In genomic region chr1:171460551-171461503, GRCm38 (mm10) we compare ENCODE assay signal across 26 mouse cellular contexts. TPM values are rescaled to one million over a fixed set of nuclear protein-coding genes. Genes with fewer than 3 reads are reported as not detected.
DNase-seq lines count a peak whose midpoint lies in the region; ATAC-seq lines count a peak whose summit lies in the region.
"Had no signal": no experiment of that assay in that cellular context is flagged by ENCODE, and none has a peak within 500 bp of the region (broad histone marks: within the 10 kb centered on the region; RNA-seq: fewer than 3 reads in every experiment).

No protein-coding gene starts in this region.

- no peaks in the 10 kb centered on the region for H3K36me3 ChIP-seq in embryonic facial prominence, embryonic 12.5 days
- H3K36me3 ChIP-seq in embryonic facial prominence, embryonic 10.5 days (replicated peaks): peaks cover 21% of the 10 kb centered on the region
- no peaks in the 10 kb centered on the region for H3K36me3 ChIP-seq in midbrain, embryonic 13.5 days
- H3K36me3 ChIP-seq in midbrain, embryonic 15.5 days (replicated peaks): no peaks in the 10 kb centered on the region
- H3K36me3 ChIP-seq: neural tube, embryonic 15.5 days had no signal

- H3K4me1 ChIP-seq in embryonic facial prominence, embryonic 12.5 days: peaks cover 5% of the 10 kb centered on the region; the same call in 1 of the 2 replicates
- peaks cover 10% of the 10 kb centered on the region for H3K4me1 ChIP-seq in embryonic facial prominence, embryonic 10.5 days
- peaks cover 12% of the 10 kb centered on the region for H3K4me1 ChIP-seq in midbrain, embryonic 13.5 days (replicated peaks)
- peaks cover 6% of the 10 kb centered on the region; the same call in 1 of the 2 replicates for H3K4me1 ChIP-seq in midbrain, embryonic 15.5 days
- H3K4me1 ChIP-seq: liver, embryonic 15.5 days had no signal

- ATAC-seq in embryonic facial prominence, embryonic 12.5 days (ENCODE audit: insufficient number of reproducible peaks, insufficient read depth, low FRiP score, low TSS enrichment): peak; percentile 49; the same call in 1 of the 2 replicates
- ATAC-seq in midbrain, embryonic 13.5 days: no peak
- no peak for ATAC-seq in midbrain, embryonic 15.5 days (replicated peaks)
- ATAC-seq: hindbrain, embryonic 16.5 days; intestine, embryonic 15.5 days; Patski had no signal

- no peaks in the 10 kb centered on the region for H3K27me3 ChIP-seq in embryonic facial prominence, embryonic 12.5 days
- H3K27me3 ChIP-seq in embryonic facial prominence, embryonic 10.5 days (replicated peaks; ENCODE audit: low read depth, poor library complexity, severe bottlenecking): no peaks in the 10 kb centered on the region
- no peaks in the 10 kb centered on the region for H3K27me3 ChIP-seq in midbrain, embryonic 13.5 days
- no peaks in the 10 kb centered on the region for H3K27me3 ChIP-seq in midbrain, embryonic 15.5 days (replicated peaks)
- H3K27me3 ChIP-seq: CH12.LX; intestine, embryonic 15.5 days; limb, embryonic 12.5 days; liver, embryonic 15.5 days; neural tube, embryonic 15.5 days; Patski had no signal

- 89% methylated on average over 22 of the region's 22 CpGs for WGBS in embryonic facial prominence, embryonic 12.5 days
- 89% methylated on average over 22 of the region's 22 CpGs for WGBS in embryonic facial prominence, embryonic 10.5 days
- WGBS in midbrain, embryonic 13.5 days: 93% methylated on average over 22 of the region's 22 CpGs
- 92% methylated on average over 22 of the region's 22 CpGs for WGBS in midbrain, embryonic 15.5 days

- no peak overlapping the region for H3K27ac ChIP-seq in embryonic facial prominence, embryonic 12.5 days
- no peak overlapping the region for H3K27ac ChIP-seq in embryonic facial prominence, embryonic 10.5 days (replicated peaks)
- H3K27ac ChIP-seq in midbrain, embryonic 13.5 days: no peak overlapping the region
- no peak overlapping the region for H3K27ac ChIP-seq in midbrain, embryonic 15.5 days
- H3K27ac ChIP-seq: gastrocnemius, adult 2 months; hindbrain, embryonic 10.5 days; intestine, embryonic 15.5 days; limb, embryonic 12.5 days; liver, embryonic 15.5 days; neural tube, embryonic 15.5 days had no signal

- no peak overlapping the region for H3K9ac ChIP-seq in embryonic facial prominence, embryonic 12.5 days
- H3K9ac ChIP-seq in midbrain, embryonic 13.5 days (replicated peaks): no peak overlapping the region
- no peak overlapping the region for H3K9ac ChIP-seq in midbrain, embryonic 15.5 days
- H3K9ac ChIP-seq: intestine, embryonic 15.5 days; limb, embryonic 12.5 days; liver, embryonic 15.5 days; lung, embryonic 14.5 days; neural tube, embryonic 15.5 days had no signal

- no peak overlapping the region for H3K4me3 ChIP-seq in embryonic facial prominence, embryonic 12.5 days
- no peak overlapping the region for H3K4me3 ChIP-seq in embryonic facial prominence, embryonic 10.5 days
- H3K4me3 ChIP-seq in midbrain, embryonic 13.5 days (replicated peaks): no peak overlapping the region
- no peak overlapping the region for H3K4me3 ChIP-seq in midbrain, embryonic 15.5 days
- H3K4me3 ChIP-seq: gastrocnemius, adult 2 months; hindbrain, embryonic 10.5 days; intestine, embryonic 15.5 days; limb, embryonic 12.5 days; liver, embryonic 15.5 days; neural tube, embryonic 15.5 days had no signal

- H3K9me3 ChIP-seq in embryonic facial prominence, embryonic 12.5 days: no peaks in the 10 kb centered on the region
- no peaks in the 10 kb centered on the region for H3K9me3 ChIP-seq in embryonic facial prominence, embryonic 10.5 days
- H3K9me3 ChIP-seq in midbrain, embryonic 13.5 days: no peaks in the 10 kb centered on the region
- no peaks in the 10 kb centered on the region for H3K9me3 ChIP-seq in midbrain, embryonic 15.5 days
- H3K9me3 ChIP-seq: hindbrain, embryonic 10.5 days; intestine, embryonic 15.5 days; limb, embryonic 12.5 days; liver, embryonic 15.5 days; neural tube, embryonic 15.5 days had no signal

- no peak overlapping the region for H3K4me2 ChIP-seq in embryonic facial prominence, embryonic 12.5 days (replicated peaks)
- H3K4me2 ChIP-seq in midbrain, embryonic 13.5 days (replicated peaks): 0 out of 2 replicates have a peak overlapping the region, but pooled peaks have one; percentile 9
- H3K4me2 ChIP-seq in midbrain, embryonic 15.5 days: no peak overlapping the region
- H3K4me2 ChIP-seq: intestine, embryonic 15.5 days; limb, embryonic 12.5 days; liver, embryonic 15.5 days; lung, embryonic 14.5 days; midbrain, embryonic 11.5 days; neural tube, embryonic 15.5 days had no signal

- DNase-seq in embryonic facial prominence, embryonic 10.5 days (ENCODE audit: low spot score): no peak
- peak; percentile 81 for DNase-seq in heart, adult 11 months
- DNase-seq in heart, adult 18-20 months: no peak
- DNase-seq in gastrocnemius, postnatal 25 days: no peak
- DNase-seq: adrenal gland, postnatal 25 days; cerebellum, adult 18-20 months; gastrocnemius, adult 2 months; heart, postnatal 14 days; kidney, postnatal 10 days; layer of hippocampus, adult 9-11 months; lung, embryonic 14.5 days; lung, postnatal 14 days; right cerebral cortex, postnatal 25 days; thymus, postnatal 14 days had no signal

RNA-seq across cellular contexts. Expression of gene F11r, which starts 23.5 kb away (rescaled TPM):
- polyA plus RNA-seq in embryonic facial prominence, embryonic 12.5 days (2016; fragmentation: Nextera tagmentation; extraction: Ambion mirVana): 31.8 and 35.2 TPM in 2 replicates
- 34.7 and 37.6 TPM in 2 replicates for polyA plus RNA-seq in embryonic facial prominence, embryonic 10.5 days (2016; fragmentation: Nextera tagmentation; extraction: Ambion mirVana)
- total RNA-seq in heart, adult 18-20 months (2021): 10 to 100 TPM; 33.3 to 34.1 TPM
- polyA plus RNA-seq in midbrain, embryonic 13.5 days (2015; fragmentation: Nextera tagmentation; extraction: Ambion mirVana): 8.3 and 9.7 TPM in 2 replicates
- 9.4 and 11.8 TPM in 2 replicates for polyA plus RNA-seq in midbrain, embryonic 15.5 days (2015; fragmentation: Nextera tagmentation; extraction: Ambion mirVana)
- 1 to 10 TPM; 6.2 to 6.9 TPM for total RNA-seq in gastrocnemius, postnatal 25 days (2021)

RNA-seq across cellular contexts. Expression of gene Tstd1, which starts 42.2 kb away (rescaled TPM):
- polyA plus RNA-seq in embryonic facial prominence, embryonic 12.5 days (2016; fragmentation: Nextera tagmentation; extraction: Ambion mirVana): 5.8 and 7.6 TPM in 2 replicates
- 6.0 and 9.0 TPM in 2 replicates for polyA plus RNA-seq in embryonic facial prominence, embryonic 10.5 days (2016; fragmentation: Nextera tagmentation; extraction: Ambion mirVana)
- 1 to 10 TPM in 1 of 2 experiments, not detected in 1; 1.6 TPM for total RNA-seq in heart, adult 18-20 months (2021)
- 11.7 and 13.3 TPM in 2 replicates for polyA plus RNA-seq in midbrain, embryonic 13.5 days (2015; fragmentation: Nextera tagmentation; extraction: Ambion mirVana)
- 8.4 and 8.8 TPM in 2 replicates for polyA plus RNA-seq in midbrain, embryonic 15.5 days (2015; fragmentation: Nextera tagmentation; extraction: Ambion mirVana)
- 1 to 10 TPM in 1 of 2 experiments, under 1 TPM in 1; 0.95 to 1.3 TPM for total RNA-seq in gastrocnemius, postnatal 25 days (2021)

RNA-seq across cellular contexts. Expression of gene Alyref2, which starts 42.5 kb away (rescaled TPM):
- 13.3 and 14.6 TPM in 2 replicates for polyA plus RNA-seq in embryonic facial prominence, embryonic 12.5 days (2016; fragmentation: Nextera tagmentation; extraction: Ambion mirVana)
- polyA plus RNA-seq in embryonic facial prominence, embryonic 10.5 days (2016; fragmentation: Nextera tagmentation; extraction: Ambion mirVana): 7.4 and 9.3 TPM in 2 replicates
- 1 to 10 TPM; 1.6 to 2.6 TPM for total RNA-seq in heart, adult 18-20 months (2021)
- polyA plus RNA-seq in midbrain, embryonic 13.5 days (2015; fragmentation: Nextera tagmentation; extraction: Ambion mirVana): 30.1 and 31.2 TPM in 2 replicates
- 33.1 and 34.3 TPM in 2 replicates for polyA plus RNA-seq in midbrain, embryonic 15.5 days (2015; fragmentation: Nextera tagmentation; extraction: Ambion mirVana)
- 1 to 10 TPM; 1.6 to 1.9 TPM for total RNA-seq in gastrocnemius, postnatal 25 days (2021)

RNA-seq across cellular contexts. Expression of gene Usf1, which starts 49.7 kb away (rescaled TPM):
- 119 and 125 TPM in 2 replicates for polyA plus RNA-seq in embryonic facial prominence, embryonic 12.5 days (2016; fragmentation: Nextera tagmentation; extraction: Ambion mirVana)
- 138 and 139 TPM in 2 replicates for polyA plus RNA-seq in embryonic facial prominence, embryonic 10.5 days (2016; fragmentation: Nextera tagmentation; extraction: Ambion mirVana)
- total RNA-seq in heart, adult 18-20 months (2021): 10 to 100 TPM; 40.1 to 42.5 TPM
- 237 and 239 TPM in 2 replicates for polyA plus RNA-seq in midbrain, embryonic 13.5 days (2015; fragmentation: Nextera tagmentation; extraction: Ambion mirVana)
- polyA plus RNA-seq in midbrain, embryonic 15.5 days (2015; fragmentation: Nextera tagmentation; extraction: Ambion mirVana): 205 and 216 TPM in 2 replicates
- total RNA-seq in gastrocnemius, postnatal 25 days (2021): 10 to 100 TPM; 24.6 to 25.2 TPM
